Mouse (Mus musculus) neural tube, embryonic 11.5 days (tissue): Measurements from ENCODE around the gene Mrgpra2b. TPM values are rescaled to one million over a fixed set of nuclear protein-coding genes. Genes with fewer than 3 reads are reported as not detected.
"Not testable (repeated sequence)": the region's sequence is repeated elsewhere in the genome, so short reads cannot be mapped to it uniquely, and the experiment has no call there.

ENCODE experiments used
- ATAC-seq: fragments of 200-750 bp; cut with Nextera tagmentation; 2 replicates; pipeline ENCODE4 v1.8.0; 2017; ENCODE audit warnings: moderate number of reproducible peaks, mild to moderate bottlenecking, moderate TSS enrichment, moderate library complexity; ENCODE audit not compliant: insufficient read depth, low FRiP score, low TSS enrichment
- DNase-seq: peaks from one replicate; pipeline ENCODE4 v3.0.0-alpha.2; 2015; ENCODE audit warnings: low spot score
- H3K27ac ChIP-seq: fragments of 300-500 bp; sonication (generic); 2 replicates; pipeline ENCODE4 v1.5.1; 2014; ENCODE audit warnings: low read depth, mild to moderate bottlenecking, low read length
- H3K27me3 ChIP-seq: fragments of 300-500 bp; sonication (generic); 2 replicates; pipeline ENCODE4 v1.6.1; 2014; ENCODE audit warnings: mild to moderate bottlenecking, low read length, mixed read lengths; ENCODE audit not compliant: control insufficient read depth, insufficient read depth
- H3K36me3 ChIP-seq: fragments of 300-500 bp; sonication (generic); 2 replicates; pipeline ENCODE4 v1.6.1; 2014; ENCODE audit warnings: mild to moderate bottlenecking, low read length, moderate library complexity, mixed read lengths; ENCODE audit not compliant: control insufficient read depth, insufficient read depth
- H3K4me1 ChIP-seq: fragments of 300-500 bp; sonication (generic); 2 replicates; pipeline ENCODE4 v1.6.1; 2014; ENCODE audit warnings: low read length, mixed read lengths; ENCODE audit not compliant: control insufficient read depth, insufficient read depth
- H3K4me2 ChIP-seq: fragments of 300-500 bp; sonication (generic); 2 replicates; pipeline ENCODE4 v1.6.1; 2014; ENCODE audit warnings: low read depth, mild to moderate bottlenecking, moderate library complexity
- H3K4me3 ChIP-seq: fragments of 300-500 bp; sonication (generic); 2 replicates; pipeline ENCODE4 v1.5.1; 2014; ENCODE audit warnings: low read depth, low read length
- H3K9ac ChIP-seq: fragments of 300-500 bp; sonication (generic); 2 replicates; pipeline ENCODE4 v1.6.1; 2014; ENCODE audit warnings: mild to moderate bottlenecking, low read length
- H3K9me3 ChIP-seq: fragments of 300-500 bp; sonication (generic); 2 replicates; pipeline ENCODE4 v1.6.1; 2016; ENCODE audit warnings: low read length; ENCODE audit not compliant: control insufficient read depth
- WGBS: fragments of 180-500 bp; shearing (Covaris S2); extraction: QIAGEN DNeasy Blood & Tissue Kit; methylation state at CpG from one replicate; pipeline ENCODE4 v1.1.7; 2014; 5-methylcytosine and 5-hydroxymethylcytosine counted together
- polyA plus RNA-seq: library from polyadenylated mRNA; unstranded; fragments of >200 nt; fragmentation: Nextera tagmentation; extraction: Ambion mirVana; gene quantifications from 2 replicates; pipeline ENCODE4 v1.2.1, GENCODE M21; 2014

Gene Mrgpra2b
- polyA plus RNA-seq, 1 experiment from 2014 or later, result not detected

GRCm38 (mm10) chr7:47452015-47452414 lies 76.6 kb downstream of the Mrgpra2b start, which contains the start of gene Mrgpra2a:
Gene Mrgpra2a, minus strand, starts transcription at chr7:47452139.
- H3K4me3 ChIP-seq, H3K36me3 ChIP-seq, H3K4me1 ChIP-seq, H3K9me3 ChIP-seq, DNase-seq, H3K9ac ChIP-seq, H3K27ac ChIP-seq, ATAC-seq, H3K4me2 ChIP-seq, H3K27me3 ChIP-seq: not testable (repeated sequence)
- WGBS, result no CpG with 5 or more reads among the region's 1 CpGs

GRCm38 (mm10) chr7:47445729-47446128 lies 82.9 kb downstream of the Mrgpra2b start:
- not testable (repeated sequence) for DNase-seq, H3K27me3 ChIP-seq, H3K4me1 ChIP-seq, H3K4me3 ChIP-seq, H3K9me3 ChIP-seq, H3K36me3 ChIP-seq, H3K4me2 ChIP-seq, H3K9ac ChIP-seq, ATAC-seq, H3K27ac ChIP-seq

- H3K9ac ChIP-seq, H3K4me1 ChIP-seq, H3K4me3 ChIP-seq, DNase-seq, H3K4me2 ChIP-seq, ATAC-seq, H3K27me3 ChIP-seq, H3K36me3 ChIP-seq, H3K9me3 ChIP-seq, H3K27ac ChIP-seq: not testable (repeated sequence)
- WGBS, result 35% methylated on average over 1 of the region's 2 CpGs
Observed at GRCm38 (mm10) chr7:47436463-47436862, 92.2 kb downstream of the Mrgpra2b start.

- not testable (repeated sequence) for H3K4me1 ChIP-seq, H3K36me3 ChIP-seq, H3K4me2 ChIP-seq, H3K4me3 ChIP-seq, ATAC-seq, H3K27me3 ChIP-seq, H3K9ac ChIP-seq, H3K9me3 ChIP-seq, H3K27ac ChIP-seq, DNase-seq
Observed at GRCm38 (mm10) chr7:47427815-47428508, 100.7 kb downstream of the Mrgpra2b start.

Other genes with a start within 250 kb of the Mrgpra2b start
- not detected in 2 replicates for gene Mrgpra1, start 174.6 kb downstream of the Mrgpra2b start, polyA plus RNA-seq
- not detected in 2 replicates for gene Mrgpra2a, start 76.7 kb downstream of the Mrgpra2b start, polyA plus RNA-seq
- not detected in 2 replicates for gene Mrgpra3, start 72.5 kb upstream of the Mrgpra2b start, polyA plus RNA-seq